Mouse (Mus musculus) R1 (cell line): ENCODE results near the gene Gpatch1.
"Not testable (repeated sequence)": the region's sequence is repeated elsewhere in the genome, so short reads cannot be mapped to it uniquely, and the experiment has no call there.

Source experiments
- DNase-seq: peaks from one replicate; pipeline ENCODE4 v3.0.0-alpha.2; 2018; ENCODE audit warnings: low read depth, low spot score

The Gpatch1 gene

DNA sequence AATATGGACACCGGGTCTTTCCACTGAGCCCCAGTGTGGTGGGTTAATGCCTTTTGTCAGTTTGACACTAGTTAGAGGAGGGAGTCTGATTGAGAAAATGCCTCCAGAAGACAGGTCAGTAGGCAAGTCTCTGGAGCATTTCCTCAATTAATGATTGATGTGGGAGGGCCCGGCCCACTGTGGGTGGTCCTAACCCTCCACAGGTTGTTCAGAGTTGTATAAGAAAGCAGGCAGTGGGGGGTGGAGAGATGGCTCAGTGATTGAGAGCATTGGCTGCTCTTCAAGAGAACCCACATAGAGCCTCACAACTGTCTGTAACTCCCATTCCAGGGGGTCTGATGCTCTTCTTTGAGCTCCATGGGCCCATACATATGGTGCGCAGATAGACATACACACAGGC, 13.3 kb upstream of the Gpatch1 start:
- DNase-seq = peak; percentile 86

- peak; percentile 91 for DNase-seq
Observed at GRCm38 (mm10) chr7:35322732-35323420, 4.6 kb upstream of the Gpatch1 start.

GRCm38 (mm10) chr7:35322161-35322560, 3.9 kb upstream of the Gpatch1 start:
- DNase-seq = peak; percentile 72

- DNase-seq = peak; percentile 60
Observed at GRCm38 (mm10) chr7:35319755-35320154, 1.5 kb upstream of the Gpatch1 start.

DNA sequence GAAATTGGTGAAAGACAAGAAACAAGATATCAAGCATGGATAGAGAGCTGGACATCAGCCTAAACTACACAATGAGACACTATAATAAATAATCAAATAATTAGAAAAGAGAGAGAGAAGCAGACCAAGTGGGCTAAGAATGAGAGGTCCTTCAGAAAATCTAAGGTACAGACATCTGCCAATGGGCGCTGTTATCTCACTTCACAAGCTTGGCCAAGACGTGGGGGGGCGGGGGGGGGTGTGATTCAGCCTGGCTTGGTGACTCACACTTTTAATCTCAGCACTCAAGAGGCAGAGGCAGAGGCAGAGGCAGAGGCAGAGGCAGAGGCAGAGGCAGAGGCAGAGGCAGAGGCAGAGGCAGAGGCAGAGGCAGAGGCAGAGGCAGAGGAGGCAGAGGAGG, 981 bp upstream of the Gpatch1 start:
- DNase-seq = not testable (repeated sequence)

DNA sequence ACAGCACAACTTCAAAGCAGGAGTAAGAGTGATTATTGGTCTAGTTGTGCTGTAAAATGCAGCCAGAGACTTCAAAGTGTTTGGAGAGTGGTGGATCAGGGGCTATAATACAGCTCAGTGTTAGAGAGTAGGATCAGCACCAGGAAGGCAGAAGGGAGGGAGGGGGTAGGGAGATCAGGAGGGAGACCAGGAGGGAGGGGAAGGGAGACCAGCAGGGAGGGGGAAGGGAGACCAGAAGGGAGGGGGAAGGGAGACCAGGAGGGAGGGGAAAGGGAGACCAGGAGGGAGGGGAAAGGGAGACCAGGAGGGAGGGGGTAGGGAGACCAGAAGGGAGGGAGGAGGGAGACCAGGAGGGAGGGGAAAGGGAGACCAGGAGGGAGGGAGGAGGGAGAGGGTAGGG, 4.1 kb downstream of the Gpatch1 start:
- DNase-seq = no peak

DNA sequence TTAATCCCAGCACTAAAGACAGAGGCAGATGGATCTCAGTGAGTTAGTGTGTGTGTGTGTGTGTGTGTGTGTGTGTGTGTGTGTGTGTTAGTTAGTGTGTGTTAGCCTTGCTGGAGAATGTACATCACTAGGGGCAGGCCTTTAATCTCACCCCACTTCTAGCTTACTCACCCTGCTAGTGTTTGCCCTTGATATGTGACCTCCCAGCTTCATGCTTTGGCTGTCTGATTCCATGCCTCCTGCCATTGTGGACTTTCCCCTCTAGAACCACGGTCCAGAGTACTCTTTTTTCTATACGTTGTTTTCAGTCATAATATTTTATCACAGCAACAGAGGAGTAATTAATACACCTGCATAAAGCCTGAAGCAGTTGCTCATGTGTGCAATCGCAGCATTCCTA, 7.0 kb downstream of the Gpatch1 start:
- no peak for DNase-seq

DNA sequence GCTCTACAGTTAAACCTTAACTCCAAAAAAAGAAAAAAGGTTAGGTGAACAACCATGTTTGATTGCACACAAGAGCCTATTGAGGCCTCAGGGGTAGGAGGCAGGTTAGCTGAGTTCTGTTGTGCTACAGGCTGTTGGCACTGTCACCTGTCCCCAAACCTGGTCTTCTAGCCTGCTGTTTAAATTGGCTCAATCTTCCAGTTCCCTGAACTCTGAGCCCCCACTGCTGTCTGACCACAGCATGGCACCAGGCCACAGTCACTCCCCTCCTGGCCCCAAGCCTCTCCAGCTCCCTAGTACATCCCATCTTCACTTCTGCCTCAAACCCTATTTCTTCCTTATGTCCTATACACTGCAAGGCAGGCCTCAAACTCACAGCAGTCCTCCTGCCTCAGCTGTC, 17.4 kb downstream of the Gpatch1 start:
- no peak for DNase-seq

DNA sequence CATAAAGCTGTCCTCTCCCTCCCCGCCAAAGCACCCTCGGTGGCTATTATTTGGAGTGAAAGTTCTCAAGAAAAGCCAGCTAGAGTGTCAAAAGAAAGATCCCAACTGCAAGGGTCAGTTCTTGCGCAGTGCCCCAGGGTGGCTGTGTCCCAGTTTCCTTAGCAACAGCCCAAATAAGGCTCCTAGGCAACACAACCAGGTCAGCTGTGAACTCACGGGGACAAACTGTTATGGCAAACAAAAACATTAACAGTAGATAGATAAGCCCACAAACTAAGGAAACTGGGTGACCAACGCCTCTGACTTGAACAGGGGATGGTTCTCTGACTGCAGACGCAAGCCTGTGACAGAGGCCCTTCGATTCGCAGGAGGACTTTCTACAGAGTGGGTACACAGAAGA, 18.6 kb downstream of the Gpatch1 start:
- no peak for DNase-seq

- DNase-seq = no peak
Observed at GRCm38 (mm10) chr7:35297886-35298285, 20.4 kb downstream of the Gpatch1 start.

GRCm38 (mm10) chr7:35295631-35296030, 22.6 kb downstream of the Gpatch1 start:
- no peak for DNase-seq

DNA sequence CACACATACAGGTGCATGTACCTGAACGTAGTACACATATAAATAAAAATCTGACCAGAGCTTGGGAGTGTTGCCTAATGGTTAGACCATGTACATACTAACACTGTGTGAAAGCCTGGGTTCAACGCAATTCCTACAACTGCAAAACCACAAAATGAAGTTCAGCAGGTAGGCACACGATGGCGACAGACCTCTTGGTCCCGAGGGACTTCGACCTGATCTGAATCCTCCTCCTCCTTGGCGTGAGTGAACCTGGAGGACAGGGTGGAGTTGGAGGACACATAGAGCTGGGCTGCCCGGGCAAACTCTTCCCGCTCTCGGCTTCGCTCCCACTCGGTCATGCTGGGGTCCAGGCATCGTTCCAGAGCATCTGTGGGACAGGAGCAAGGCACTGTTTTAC, 24.8 kb downstream of the Gpatch1 start:
- peak; percentile 41 for DNase-seq

- DNase-seq = no peak
Observed at GRCm38 (mm10) chr7:35278933-35279332, 39.3 kb downstream of the Gpatch1 start.

- peak; percentile 25 for DNase-seq
Observed at GRCm38 (mm10) chr7:35277433-35277832, 40.8 kb downstream of the Gpatch1 start.

GRCm38 (mm10) chr7:35269443-35270024, 48.7 kb downstream of the Gpatch1 start:
- DNase-seq = peak; percentile 84

DNA sequence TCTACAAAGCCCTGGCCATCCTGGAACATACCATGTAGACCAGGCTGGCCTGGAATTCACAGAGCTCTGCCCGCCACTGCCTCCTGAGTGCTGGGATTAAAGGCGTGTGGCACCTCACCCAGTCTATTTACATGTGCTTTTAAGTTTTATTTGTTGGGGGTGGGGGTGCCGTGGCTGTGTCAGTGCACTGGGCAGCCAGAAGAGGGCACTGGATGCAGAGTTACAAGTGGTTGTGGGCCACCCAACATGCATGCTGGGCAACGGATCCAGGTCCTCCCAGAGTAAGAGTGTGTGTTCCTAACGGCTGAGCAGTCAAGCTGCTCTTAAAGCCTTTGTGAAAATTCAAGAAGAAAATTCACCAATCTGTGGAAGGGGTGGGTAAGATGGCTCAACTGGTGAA, 50.4 kb downstream of the Gpatch1 start:
- DNase-seq = peak; percentile 65

DNA sequence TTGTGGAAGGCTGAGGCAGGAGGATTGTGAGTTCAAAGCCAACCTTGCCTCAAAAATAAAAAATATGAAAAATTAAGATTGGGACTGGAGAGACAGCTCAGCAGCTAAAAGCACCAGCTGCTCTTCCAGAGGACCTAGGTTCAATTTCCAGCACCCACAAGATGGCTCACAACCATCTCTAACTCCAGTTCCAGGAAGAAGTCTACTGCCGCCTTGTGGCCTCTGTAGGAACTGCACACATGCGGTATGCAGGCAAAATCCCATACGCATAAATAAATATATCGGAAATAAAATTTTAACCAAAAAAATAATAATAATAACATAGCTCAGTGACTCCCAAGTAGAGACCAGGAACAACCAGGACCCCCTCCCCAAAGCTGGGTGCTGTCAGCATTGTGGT, 51.6 kb downstream of the Gpatch1 start:
- peak; percentile 71 for DNase-seq

DNA sequence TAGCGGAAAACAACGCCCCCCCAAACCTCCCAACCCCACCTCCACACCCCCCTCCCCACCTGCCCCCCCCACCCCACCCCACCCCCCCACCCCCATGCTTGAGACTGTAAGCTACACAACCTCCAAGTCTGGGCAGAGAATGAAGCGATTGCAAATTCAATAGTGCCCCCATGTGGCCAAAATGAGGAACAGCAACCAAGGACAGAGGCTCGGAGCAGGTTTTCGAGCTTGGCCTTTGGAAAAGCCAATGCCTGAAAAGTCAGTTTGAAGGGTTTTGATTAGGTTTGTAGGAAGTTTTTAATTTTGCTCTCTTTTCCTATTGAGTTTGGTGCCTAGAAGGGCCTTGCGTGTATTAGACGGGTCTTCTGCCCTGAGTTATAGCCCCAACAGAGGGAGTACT, 53.5 kb downstream of the Gpatch1 start:
- DNase-seq = peak; percentile 60

GRCm38 (mm10) chr7:35263595-35264489, 54.4 kb downstream of the Gpatch1 start:
- no peak for DNase-seq

- DNase-seq = peak; percentile 88
Observed at GRCm38 (mm10) chr7:35259384-35259783, 58.9 kb downstream of the Gpatch1 start.

DNA sequence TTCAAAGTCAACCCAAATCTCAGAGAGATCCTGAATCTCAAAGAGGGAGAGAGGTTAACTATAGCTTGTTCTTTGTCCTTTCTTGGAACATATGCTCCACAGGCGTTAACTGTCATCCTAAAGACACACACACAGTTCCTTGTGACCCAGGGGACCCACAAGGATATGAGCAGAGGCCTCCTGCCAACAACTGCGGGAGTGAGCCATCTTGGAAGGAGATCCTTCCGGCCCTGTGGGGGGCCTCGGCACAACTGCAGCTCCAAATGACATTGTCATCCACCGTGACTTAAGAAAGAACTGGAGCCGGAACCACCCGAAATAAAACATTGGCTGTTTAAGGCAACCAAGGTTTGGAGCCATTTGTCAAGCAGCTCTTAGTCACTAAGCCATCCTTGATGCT, 59.9 kb downstream of the Gpatch1 start:
- DNase-seq = no peak

- peak; percentile 81 for DNase-seq
Observed at GRCm38 (mm10) chr7:35252041-35252558, 66.1 kb downstream of the Gpatch1 start.
